Mouse (Mus musculus): Measurements from ENCODE around the gene 5430403G16Rik. TPM values are rescaled to one million over a fixed set of nuclear protein-coding genes. Genes with fewer than 3 reads are reported as not detected.
"Not testable (repeated sequence)": the region's sequence is repeated elsewhere in the genome, so short reads cannot be mapped to it uniquely, and the experiment has no call there.

Gene 5430403G16Rik
- polyA plus RNA-seq (2014; fragmentation: Nextera tagmentation; extraction: Ambion mirVana) = 2.1 and 2.3 TPM in 2 replicates

DNA sequence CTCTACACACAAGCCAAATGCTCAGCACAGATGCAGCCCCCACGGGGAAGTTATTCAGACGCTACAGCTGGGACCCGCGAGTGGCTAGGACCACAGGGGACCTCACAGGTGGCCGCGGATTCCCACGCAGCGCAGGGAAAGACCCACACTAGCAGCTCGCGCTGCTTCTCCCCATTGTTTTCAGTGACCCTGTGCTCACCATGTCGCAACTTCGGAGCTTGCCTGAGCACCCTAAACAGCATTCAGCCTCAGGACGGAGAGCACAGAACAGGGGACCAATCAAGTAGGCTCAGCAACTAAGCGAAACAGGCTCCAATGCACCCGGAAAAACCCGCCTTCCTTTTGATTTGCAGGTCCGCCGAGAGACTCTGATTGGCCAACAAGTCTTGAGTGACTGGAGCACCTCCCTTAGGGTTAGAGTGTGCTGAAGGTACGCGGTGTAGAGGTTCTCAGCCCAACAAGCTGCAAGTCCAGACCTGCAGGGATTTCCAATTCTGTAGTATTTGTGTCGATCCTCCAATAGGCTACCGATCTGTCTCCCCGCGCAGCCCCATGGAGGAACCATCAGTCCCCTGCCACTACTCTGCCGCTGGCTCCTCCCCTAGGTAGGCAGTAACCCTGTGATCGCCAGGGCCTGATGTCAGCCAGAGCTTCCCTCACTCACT lies at the start of gene 5430403G16Rik:
5430403G16Rik (minus strand) TSS at position 505 of the 665 bp plus-strand sequence.
- not testable (repeated sequence) for H3K27me3 ChIP-seq (ENCODE audit: control insufficient read depth, insufficient read depth, low read length); H3K4me1 ChIP-seq (ENCODE audit: control insufficient read depth, insufficient read depth, low read length); H3K9me3 ChIP-seq (ENCODE audit: control insufficient read depth, low read length); H3K36me3 ChIP-seq (ENCODE audit: control insufficient read depth, insufficient read depth, low read length); H3K27ac ChIP-seq (ENCODE audit: low read depth, low read length)
- DNase-seq (ENCODE audit: low spot score, missing footprints) (peak; percentile 95), ATAC-seq (ENCODE audit: low FRiP score) (peak; percentile 99)
- peak within 1 kb of the TSS; percentile 55 for H3K4me3 ChIP-seq (ENCODE audit: low read depth, low read length)
- peak within 1 kb of the TSS; percentile 73 for H3K9ac ChIP-seq (ENCODE audit: low read length)
- WGBS = under 1% methylated on average over 24 of the region's 26 CpGs
- peak within 1 kb of the TSS; percentile 61 for H3K4me2 ChIP-seq

DNA sequence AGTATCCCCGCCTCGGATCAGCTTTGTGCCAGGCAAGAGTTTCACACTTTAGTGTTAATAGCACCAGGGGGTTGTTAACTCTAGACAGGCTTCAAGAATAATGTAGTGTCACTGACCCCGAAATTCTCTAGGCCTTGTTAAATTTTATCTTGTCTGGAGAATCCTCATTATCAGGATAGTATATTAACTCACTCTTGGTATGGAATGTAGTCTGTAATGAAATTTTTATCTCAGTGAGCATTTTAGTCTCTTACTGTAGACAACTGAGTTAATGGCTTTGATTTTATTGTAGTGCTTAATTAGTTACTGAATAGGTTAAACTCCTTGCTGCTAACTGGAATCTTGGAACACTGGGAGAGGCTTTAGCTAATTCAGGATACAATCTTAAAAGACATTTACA lies 26.5 kb upstream of the 5430403G16Rik start:
- H3K27ac ChIP-seq (ENCODE audit: low read depth, low read length); H3K27me3 ChIP-seq (ENCODE audit: control insufficient read depth, insufficient read depth, low read length); H3K9ac ChIP-seq (ENCODE audit: low read length); H3K9me3 ChIP-seq (ENCODE audit: control insufficient read depth, low read length); H3K4me2 ChIP-seq; DNase-seq (ENCODE audit: low spot score, missing footprints); H3K36me3 ChIP-seq (ENCODE audit: control insufficient read depth, insufficient read depth, low read length); H3K4me3 ChIP-seq (ENCODE audit: low read depth, low read length); ATAC-seq (ENCODE audit: low FRiP score); H3K4me1 ChIP-seq (ENCODE audit: control insufficient read depth, insufficient read depth, low read length): not testable (repeated sequence)
- 85% methylated on average over 3 of the region's 3 CpGs for WGBS

DNA sequence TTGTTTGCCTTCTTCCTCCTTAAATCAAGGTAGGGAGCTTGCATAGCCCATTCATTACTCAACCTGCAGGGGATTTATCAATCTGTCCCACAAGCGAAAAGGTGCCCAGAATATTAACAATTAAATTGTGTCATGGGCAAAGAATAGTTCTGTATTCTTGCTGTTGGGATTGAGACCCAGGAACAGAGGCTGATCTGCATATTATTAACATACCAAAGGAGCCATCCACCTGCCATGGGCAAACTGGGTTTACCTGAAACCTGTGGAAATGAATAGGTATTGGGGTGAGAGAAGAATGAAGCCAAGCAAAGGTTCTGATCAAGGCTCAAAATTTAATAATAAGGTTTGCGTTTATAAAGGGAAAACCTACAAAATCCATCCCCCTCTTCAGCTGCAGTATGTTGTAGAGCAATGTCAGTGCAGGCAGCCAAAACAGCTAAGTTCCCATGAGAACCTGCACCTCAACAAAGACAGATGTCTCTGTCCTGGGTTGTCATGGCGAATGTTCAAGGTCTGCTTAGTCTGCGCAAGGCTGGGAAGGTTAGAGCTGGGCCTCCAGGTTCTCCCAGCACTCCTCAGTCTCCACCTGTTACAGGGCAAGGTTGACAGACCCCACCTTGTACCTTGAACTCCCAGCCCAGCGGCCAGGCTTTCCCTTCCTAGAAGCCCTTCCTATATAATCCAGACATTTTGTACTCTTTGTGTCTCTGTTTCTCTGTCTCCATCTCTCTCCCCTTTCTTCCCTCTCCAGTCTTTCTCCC lies 544 bp upstream of the 5430403G16Rik start:
- H3K9ac ChIP-seq (ENCODE audit: low read length); H3K9me3 ChIP-seq (ENCODE audit: control insufficient read depth, low read length); H3K4me1 ChIP-seq (ENCODE audit: control insufficient read depth, insufficient read depth, low read length); H3K27ac ChIP-seq (ENCODE audit: low read depth, low read length); H3K27me3 ChIP-seq (ENCODE audit: control insufficient read depth, insufficient read depth, low read length); DNase-seq (ENCODE audit: low spot score, missing footprints); H3K36me3 ChIP-seq (ENCODE audit: control insufficient read depth, insufficient read depth, low read length): not testable (repeated sequence)
- Histone ChIP-seq H3K4me2 (peak overlapping the region; percentile 61; the same call in 1 of the 2 replicates), H3K4me3 (ENCODE audit: low read depth, low read length) (peak overlapping the region; percentile 55)
- peak; percentile 26 for ATAC-seq (ENCODE audit: low FRiP score)
- 58% methylated on average over 5 of the region's 5 CpGs for WGBS

DNA sequence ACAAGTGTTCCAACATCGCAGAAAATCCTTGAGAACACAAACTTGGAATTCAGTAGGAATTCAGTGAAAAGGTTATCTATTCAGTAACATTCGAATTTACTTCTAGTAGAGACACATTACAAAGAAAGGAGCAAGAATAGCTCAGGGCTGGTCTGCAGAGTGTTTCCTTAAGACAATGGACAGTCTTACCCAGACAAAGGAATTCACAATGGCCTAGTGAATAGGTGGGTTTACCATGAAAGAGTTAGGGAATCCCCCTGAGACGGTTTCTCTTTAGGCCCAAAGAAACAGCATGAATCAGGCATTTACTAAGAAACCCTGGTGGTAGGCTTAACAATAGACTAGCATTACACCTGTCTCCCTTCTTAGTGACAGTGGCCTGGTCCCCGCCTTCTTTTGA lies 7.9 kb downstream of the 5430403G16Rik start:
- 67% methylated on average over 4 of the region's 4 CpGs for WGBS
- H3K4me2 ChIP-seq = no peak overlapping the region
- no peak for DNase-seq (ENCODE audit: low spot score, missing footprints)
- no peak for ATAC-seq (ENCODE audit: low FRiP score)
- H3K9me3 ChIP-seq (ENCODE audit: control insufficient read depth, low read length) = no peaks in the 10 kb centered on the region
- H3K27me3 ChIP-seq (ENCODE audit: control insufficient read depth, insufficient read depth, low read length) = no peaks in the 10 kb centered on the region
- H3K27ac ChIP-seq (ENCODE audit: low read depth, low read length) = no peak overlapping the region
- no peaks in the 10 kb centered on the region for H3K36me3 ChIP-seq (ENCODE audit: control insufficient read depth, insufficient read depth, low read length)
- H3K4me1 ChIP-seq (ENCODE audit: control insufficient read depth, insufficient read depth, low read length) = no peaks in the 10 kb centered on the region
- H3K9ac ChIP-seq (ENCODE audit: low read length) = no peak overlapping the region
- no peak overlapping the region for H3K4me3 ChIP-seq (ENCODE audit: low read depth, low read length)

Other genes with a start within 250 kb of the 5430403G16Rik start
- gene Crlf2, start 132.0 kb downstream of the 5430403G16Rik start, polyA plus RNA-seq (2014; fragmentation: Nextera tagmentation; extraction: Ambion mirVana) = 2.4 and 2.9 TPM in 2 replicates
- gene 4930522L14Rik, start 60.8 kb upstream of the 5430403G16Rik start, polyA plus RNA-seq (2014; fragmentation: Nextera tagmentation; extraction: Ambion mirVana) = 7.5 and 10.8 TPM in 2 replicates
- gene Gm15446, start 232.4 kb upstream of the 5430403G16Rik start, polyA plus RNA-seq (2014; fragmentation: Nextera tagmentation; extraction: Ambion mirVana) = 0.45 and 0.62 TPM in 2 replicates